Mouse (Mus musculus): Measurements from ENCODE around the gene Ttc39b.

Ttc39b gene

GRCm38 (mm10) chr4:83228664-83229283 is 95.3 kb downstream of the Ttc39b start:
- DNase-seq (ENCODE audit: low spot score) = no peak

- DNase-seq (ENCODE audit: low spot score) = no peak
Observed at GRCm38 (mm10) chr4:83228073-83228472, 96.0 kb downstream of the Ttc39b start.

DNA sequence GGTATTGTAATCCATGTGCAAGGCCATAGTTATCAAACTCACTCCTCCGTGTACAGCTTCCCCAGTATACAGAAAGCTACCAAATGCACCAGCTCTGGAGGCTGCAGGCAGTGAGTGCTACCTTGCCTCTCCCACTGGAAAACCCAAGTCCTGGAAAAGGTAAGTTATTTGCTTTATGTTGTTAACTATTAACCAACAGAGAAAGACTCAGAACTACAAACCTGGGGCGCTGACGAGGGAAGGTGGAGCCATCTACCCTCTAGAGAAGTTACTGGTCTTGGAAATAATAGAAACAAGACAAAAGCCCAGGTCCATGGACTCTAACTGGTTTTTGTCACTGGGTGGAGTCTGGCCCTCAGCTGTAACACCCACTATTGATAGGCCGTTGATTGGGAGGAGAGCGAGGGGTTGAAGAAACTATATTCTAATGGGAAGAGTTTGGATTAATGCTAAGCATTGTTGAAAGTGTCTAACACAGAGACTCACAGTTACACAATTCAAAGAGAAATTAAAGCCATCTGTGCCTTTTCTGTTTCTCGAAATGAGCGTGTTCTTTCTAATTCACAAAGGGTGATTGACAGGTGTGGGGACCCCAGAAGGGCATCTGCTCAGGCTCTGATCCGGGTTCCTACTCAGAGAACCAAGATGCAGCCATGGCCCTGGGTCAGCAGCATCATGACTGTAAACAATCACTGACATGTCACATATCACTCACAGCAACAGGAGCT is 98.3 kb downstream of the Ttc39b start:
- DNase-seq (ENCODE audit: low spot score) = no peak

DNA sequence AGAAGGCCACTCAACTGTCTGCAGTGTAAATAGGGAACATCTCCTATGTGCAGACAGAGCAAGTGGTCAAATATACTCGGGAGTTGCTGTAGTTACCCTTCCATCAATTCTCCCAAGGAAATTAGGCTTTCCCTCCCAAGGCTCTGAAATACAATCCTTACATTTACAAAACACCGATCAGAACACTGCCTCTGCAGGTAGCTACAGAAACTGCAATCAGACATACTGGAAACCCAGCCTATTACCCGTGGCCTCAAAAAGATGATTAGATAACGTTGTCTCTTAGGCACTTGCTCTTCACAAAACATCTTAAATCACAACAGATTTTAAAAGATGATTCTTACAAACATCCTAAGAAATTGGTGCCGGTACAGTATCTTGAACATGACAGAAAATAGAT is 99.8 kb downstream of the Ttc39b start:
- no peak for DNase-seq (ENCODE audit: low spot score)

DNA sequence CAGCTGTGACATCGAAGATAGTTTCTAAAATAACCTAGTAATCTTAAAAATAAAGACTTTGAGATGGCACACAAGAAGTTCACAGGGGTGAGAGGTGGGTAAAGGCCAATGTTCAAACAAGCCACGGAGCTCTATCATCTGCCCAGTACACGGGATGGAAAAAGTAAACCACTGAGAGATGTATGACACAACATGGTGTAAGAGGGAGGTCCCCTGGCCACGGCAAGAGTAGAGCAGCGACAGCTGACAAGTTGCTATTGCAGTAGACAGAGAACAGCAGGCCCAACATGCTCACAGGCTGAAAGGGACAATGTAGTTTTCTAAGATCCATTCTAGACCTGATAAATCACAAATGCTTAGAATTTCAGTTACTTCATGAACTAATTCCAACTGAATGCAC is 100.9 kb downstream of the Ttc39b start:
- DNase-seq (ENCODE audit: low spot score) = no peak

DNA sequence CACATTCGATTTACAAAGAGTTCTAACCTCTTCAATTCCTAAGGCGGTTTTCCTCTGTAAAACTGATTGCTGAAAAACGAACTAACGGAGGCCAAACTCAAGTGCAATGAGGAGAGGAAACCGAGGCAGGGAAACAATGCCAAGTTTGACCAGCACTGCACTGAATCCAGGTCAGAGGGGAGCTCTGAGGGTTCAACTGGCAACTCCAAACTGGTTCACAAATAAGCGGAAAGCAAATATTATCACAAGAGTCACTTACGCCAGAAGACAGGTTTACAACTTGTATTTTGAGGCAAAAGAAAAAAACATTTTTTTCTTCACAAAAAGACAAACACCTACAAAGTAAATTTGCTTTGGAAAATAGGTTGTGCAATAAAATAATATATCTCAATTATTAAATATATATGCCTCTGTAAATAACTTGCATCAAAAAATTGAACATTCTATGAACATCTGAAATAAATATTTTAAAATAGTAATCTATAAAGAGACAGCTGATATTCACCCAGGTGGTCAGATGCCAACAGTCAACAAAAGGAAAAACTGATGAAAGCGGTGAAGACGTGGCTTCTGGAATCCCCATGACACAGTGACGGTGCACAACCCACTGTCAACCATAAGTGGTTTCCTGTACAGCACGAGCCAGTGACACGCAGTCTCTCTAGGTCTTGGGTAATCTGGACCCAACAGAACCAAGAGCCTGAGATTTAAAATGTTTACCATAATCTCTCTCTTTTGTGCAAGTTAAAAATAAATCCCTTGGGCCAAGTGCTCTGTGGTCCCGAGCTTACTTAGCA is 103.1 kb downstream of the Ttc39b start:
- DNase-seq (ENCODE audit: low spot score) = no peak

- DNase-seq (ENCODE audit: low spot score) = no peak
Observed at GRCm38 (mm10) chr4:83219253-83219652, 104.8 kb downstream of the Ttc39b start.

GRCm38 (mm10) chr4:83217128-83217527 is 106.9 kb downstream of the Ttc39b start:
- no peak for DNase-seq (ENCODE audit: low spot score)

- no peak for DNase-seq (ENCODE audit: low spot score)
Observed at GRCm38 (mm10) chr4:83216381-83216780, 107.7 kb downstream of the Ttc39b start.

- DNase-seq (ENCODE audit: low spot score) = no peak
Observed at GRCm38 (mm10) chr4:83215776-83216175, 108.3 kb downstream of the Ttc39b start.

DNA sequence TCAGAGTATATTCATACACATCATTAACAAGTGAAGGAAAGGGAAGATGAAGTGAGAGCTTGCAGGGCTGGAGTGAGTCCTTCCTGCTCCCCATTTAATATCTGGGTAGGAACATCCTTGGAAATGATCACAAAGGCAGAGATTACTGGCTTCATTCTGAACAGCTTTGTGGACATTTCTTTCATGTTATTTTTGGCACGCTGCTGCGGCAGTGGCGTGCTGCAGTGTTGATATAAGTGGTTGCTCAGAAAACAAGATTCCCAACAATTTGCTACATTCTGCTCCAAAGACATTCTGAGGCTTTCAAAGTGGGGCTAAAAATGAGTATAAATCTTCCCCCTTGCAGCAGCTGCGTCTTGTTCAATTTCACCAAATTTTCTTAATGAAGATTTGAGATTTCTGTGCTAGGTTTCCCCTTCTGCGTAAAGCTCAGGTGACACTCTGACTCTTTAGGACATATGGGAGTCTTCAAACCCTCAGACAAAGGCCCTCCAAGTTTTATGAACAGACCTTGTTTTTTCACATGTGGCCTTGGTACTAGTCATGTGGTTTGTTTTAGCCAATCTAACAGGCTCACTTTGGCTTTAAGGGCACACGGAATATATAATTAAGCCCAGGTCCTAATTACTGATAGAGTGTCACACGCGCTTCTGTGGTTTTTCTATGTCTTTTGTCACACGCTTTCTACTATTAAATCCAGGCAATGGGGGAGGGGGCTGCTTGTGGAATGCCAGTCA is 109.1 kb downstream of the Ttc39b start:
- DNase-seq (ENCODE audit: low spot score) = no peak

GRCm38 (mm10) chr4:83213752-83214151 is 110.3 kb downstream of the Ttc39b start:
- DNase-seq (ENCODE audit: low spot score) = no peak

DNA sequence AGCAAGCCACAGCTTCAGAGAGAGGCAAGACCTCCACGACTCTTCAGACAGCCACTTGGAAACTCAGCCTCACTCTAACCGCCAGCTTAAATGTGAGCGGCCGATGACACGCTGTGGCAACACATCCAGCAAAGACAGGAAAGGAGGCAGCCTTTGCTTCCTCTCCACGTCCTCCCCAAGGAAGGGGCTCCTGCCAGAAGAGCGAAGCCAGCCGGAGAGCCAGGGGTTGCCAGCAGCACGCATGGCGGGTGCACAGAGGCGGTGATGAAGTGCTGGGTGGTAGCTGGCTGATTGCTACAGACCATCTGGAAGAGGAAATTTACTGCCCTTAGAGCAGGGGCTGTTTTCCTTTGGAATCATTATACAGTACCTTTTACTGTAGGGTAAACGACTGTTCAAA is 112.3 kb downstream of the Ttc39b start:
- no peak for DNase-seq (ENCODE audit: low spot score)

- DNase-seq (ENCODE audit: low spot score) = no peak
Observed at GRCm38 (mm10) chr4:83210437-83210836, 113.6 kb downstream of the Ttc39b start.

- DNase-seq (ENCODE audit: low spot score) = peak; percentile 45
Observed at GRCm38 (mm10) chr4:83206803-83207586, 117.1 kb downstream of the Ttc39b start.

DNA sequence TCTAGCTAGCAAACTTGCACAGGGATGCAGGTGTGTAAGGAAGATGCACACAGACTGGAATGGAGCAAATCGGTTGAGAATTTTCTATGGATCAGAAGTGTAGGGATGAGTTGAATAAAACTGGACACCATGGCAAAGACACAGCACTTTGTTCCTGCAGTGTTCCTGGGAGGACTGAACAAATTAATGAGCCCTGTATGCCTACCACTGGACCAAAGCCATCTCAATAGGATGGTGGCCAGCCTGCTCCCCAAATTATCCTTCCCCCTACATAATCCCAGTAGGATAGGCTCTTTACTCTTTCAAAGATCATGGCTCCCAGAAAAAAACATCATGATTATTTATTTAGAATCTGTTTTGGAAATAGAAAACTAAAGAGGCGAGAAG is 117.6 kb downstream of the Ttc39b start:
- no peak for DNase-seq (ENCODE audit: low spot score)

DNA sequence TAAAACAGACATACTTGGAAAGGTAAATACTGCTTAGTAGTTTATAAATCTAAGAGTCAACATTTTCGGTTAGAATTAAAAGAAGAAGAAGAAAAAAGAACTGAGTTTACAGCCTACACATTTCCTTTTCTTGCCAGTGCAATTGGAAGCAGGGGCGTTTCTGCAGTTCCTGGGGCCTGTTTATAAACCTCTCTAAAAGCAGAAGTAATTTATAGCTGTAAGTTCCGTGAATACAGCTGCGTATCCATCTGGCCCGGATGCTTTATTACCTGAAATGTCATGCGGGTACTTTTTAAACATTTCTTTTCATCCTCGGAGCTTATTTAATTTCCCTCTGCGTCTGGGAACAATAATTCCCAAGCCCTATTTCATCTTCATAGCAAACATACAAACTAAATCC is 124.7 kb downstream of the Ttc39b start:
- DNase-seq (ENCODE audit: low spot score) = no peak

DNA sequence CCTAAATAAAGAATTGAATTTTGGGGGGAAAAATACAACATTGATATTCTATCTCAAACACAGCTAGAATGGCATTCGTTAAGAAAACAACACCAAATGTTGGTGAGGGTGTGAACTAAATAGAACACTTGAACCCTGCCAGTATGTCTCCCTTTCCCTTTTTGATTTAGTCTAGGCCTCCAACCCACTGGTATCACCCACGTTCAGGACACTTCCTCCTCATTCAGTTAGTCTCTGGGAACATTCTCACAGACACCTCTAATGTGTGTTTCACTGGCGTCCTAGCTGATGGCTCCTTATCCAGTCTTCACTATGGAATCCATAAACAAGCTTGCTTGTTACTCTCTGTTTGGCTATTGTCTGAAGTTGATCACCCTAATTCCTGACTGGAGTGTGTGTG is 125.9 kb downstream of the Ttc39b start:
- no peak for DNase-seq (ENCODE audit: low spot score)

GRCm38 (mm10) chr4:83189736-83190135 is 134.3 kb downstream of the Ttc39b start:
- DNase-seq (ENCODE audit: low spot score) = no peak

GRCm38 (mm10) chr4:83187324-83187723 is 136.7 kb downstream of the Ttc39b start:
- no peak for DNase-seq (ENCODE audit: low spot score)

- DNase-seq (ENCODE audit: low spot score) = no peak
Observed at GRCm38 (mm10) chr4:83186448-83186847, 137.6 kb downstream of the Ttc39b start.

All from left cerebral cortex, adult 11 months (tissue).